Mouse (Mus musculus) ES-E14 (cell line): ENCODE results near the gene Gm11992. TPM values are rescaled to one million over a fixed set of nuclear protein-coding genes. Genes with fewer than 3 reads are reported as not detected.

Source experiments
- DNase-seq: peaks from one replicate; pipeline ENCODE4 v3.0.0-alpha.2; 2013; ENCODE audit warnings: low read depth, low spot score
- H3K27ac ChIP-seq: 2 replicates; pipeline ENCODE4 v1.5.1; 2012; ENCODE audit warnings: low read depth, mild to moderate bottlenecking, low read length, moderate library complexity, mixed read lengths; ENCODE audit not compliant: poor library complexity, insufficient read depth, severe bottlenecking
- H3K36me3 ChIP-seq: 2 replicates; pipeline ENCODE4 v1.6.1; 2012; ENCODE audit warnings: mild to moderate bottlenecking, low read length, moderate library complexity, mixed read lengths; ENCODE audit not compliant: control insufficient read depth, poor library complexity, insufficient read depth, severe bottlenecking
- H3K4me1 ChIP-seq, 2 experiments: fragments of 150-350 bp in 1 of 2; sonication (generic) in 1 of 2; 2 replicates each; pipeline ENCODE4 v1.6.1; 2012; ENCODE audit warnings: low read length in 2 of 2, mild to moderate bottlenecking in 1 of 2, mixed read lengths in 1 of 2; ENCODE audit not compliant: control insufficient read depth in 2 of 2, insufficient read depth in 2 of 2, poor library complexity in 1 of 2
- H3K4me3 ChIP-seq, 2 experiments: fragments of 150-350 bp in 1 of 2; sonication (generic) in 1 of 2; 2 replicates each; pipeline ENCODE4 v1.5.1; 2012; ENCODE audit warnings: low read length in 2 of 2, low read depth in 1 of 2, mild to moderate bottlenecking in 1 of 2, mixed read lengths in 1 of 2; ENCODE audit not compliant: insufficient read depth in 1 of 2, poor library complexity in 1 of 2, severe bottlenecking in 1 of 2
- H3K9ac ChIP-seq: 2 replicates; pipeline ENCODE4 v1.6.1; 2012; ENCODE audit warnings: low read depth, mild to moderate bottlenecking, low read length, mixed read lengths; ENCODE audit not compliant: poor library complexity, insufficient read depth, severe bottlenecking
- H3K9me3 ChIP-seq: fragments of 150-350 bp; sonication (generic); 2 replicates; pipeline ENCODE4 v1.6.1; 2012; ENCODE audit warnings: low read depth, mild to moderate bottlenecking, low read length; ENCODE audit not compliant: control insufficient read depth, insufficient read depth
- CHD2 ChIP-seq: IDR thresholded peaks from 2 replicates; pipeline ENCODE4 v1.6.1; 2014; ENCODE audit warnings: mild to moderate bottlenecking, low read depth, low read length, inconsistent platforms
- HCFC1 ChIP-seq: IDR thresholded peaks from 2 replicates; pipeline ENCODE4 v1.6.1; 2012; ENCODE audit warnings: low read length, inconsistent platforms, borderline replicate concordance; ENCODE audit not compliant: insufficient read depth
- MAFK ChIP-seq: IDR thresholded peaks from 2 replicates; pipeline ENCODE4 v1.6.1; 2014; ENCODE audit warnings: mild to moderate bottlenecking, low read depth, low read length, inconsistent platforms; ENCODE audit not compliant: insufficient read depth
- ZC3H11A ChIP-seq: IDR thresholded peaks from 2 replicates; pipeline ENCODE4 v1.6.1; 2012; ENCODE audit warnings: low read depth, mild to moderate bottlenecking, inconsistent platforms, low read length, borderline replicate concordance
- ZNF384 ChIP-seq: IDR thresholded peaks from 2 replicates; pipeline ENCODE4 v1.6.1; 2012; ENCODE audit warnings: low read depth, low read length, inconsistent platforms
- in situ Hi-C, 2 experiments: fragments of 600-800 bp; cut with MboI; formaldehyde crosslinking; loops; one replicate each; pipeline ENCODE4 v1.15.1; 2025; ENCODE audit warnings: low sequenced_read_pairs in 2 of 2, inconsistent platforms in 1 of 2; ENCODE audit not compliant: unreplicated experiment in 2 of 2
- total RNA-seq: library from RNA; depleted of rRNA; stranded (reverse); fragments of 300-350 nt; gene quantifications from 2 replicates; pipeline ENCODE4 v1.2.3, GENCODE M21; 2012

The Gm11992 gene
- total RNA-seq, 1 experiment, result 0.18 TPM

GRCm38 (mm10) chr11:9024782-9025181 lies 23.6 kb upstream of the Gm11992 start:
- TF ChIP-seq ZC3H11A (no peak), HCFC1 (no peak), CHD2 (no peak), ZNF384 (no peak), MAFK (no peak)
- no peaks in the 10 kb centered on the region for H3K4me1 ChIP-seq
- in situ Hi-C loops, result no loop called here

GRCm38 (mm10) chr11:9025211-9025610 lies 23.2 kb upstream of the Gm11992 start:
- no peak overlapping the region for H3K9ac ChIP-seq
- in situ Hi-C loops, result no loop called here
- H3K36me3 ChIP-seq, result no peaks in the 10 kb centered on the region
- no peak for DNase-seq
- TF ChIP-seq ZC3H11A (no peak), MAFK (no peak), ZNF384 (no peak), HCFC1 (no peak), CHD2 (no peak)
- H3K27ac ChIP-seq, result no peak overlapping the region
- no peaks in the 10 kb centered on the region for H3K9me3 ChIP-seq
- H3K4me3 ChIP-seq, result no peak overlapping the region
- H3K4me1 ChIP-seq, result no peaks in the 10 kb centered on the region

More at GRCm38 (mm10) chr11:9024782-9025181, 23.6 kb upstream of the Gm11992 start:
- Histone ChIP-seq H3K9me3 (no peaks in the 10 kb centered on the region), H3K36me3 (no peaks in the 10 kb centered on the region), H3K4me3 (no peak overlapping the region), H3K9ac (no peak overlapping the region), H3K27ac (no peak overlapping the region)
- no peak for DNase-seq

GRCm38 (mm10) chr11:9031530-9031929 lies 16.9 kb upstream of the Gm11992 start:
- no peak overlapping the region for H3K4me3 ChIP-seq
- no peak overlapping the region for H3K27ac ChIP-seq
- H3K4me1 ChIP-seq, result no peaks in the 10 kb centered on the region
- no peak for DNase-seq
- no peak overlapping the region for H3K9ac ChIP-seq
- in situ Hi-C loops, result no loop called here
- no peaks in the 10 kb centered on the region for H3K36me3 ChIP-seq
- H3K9me3 ChIP-seq, result no peaks in the 10 kb centered on the region
- TF ChIP-seq CHD2 (no peak), ZC3H11A (no peak), HCFC1 (no peak), ZNF384 (no peak), MAFK (no peak)

GRCm38 (mm10) chr11:9046546-9046945 lies 1.8 kb upstream of the Gm11992 start:
- TF ChIP-seq ZNF384 (no peak), HCFC1 (no peak)
- Histone ChIP-seq H3K4me3 (no peak overlapping the region), H3K27ac (no peak overlapping the region), H3K4me1 (peaks cover 0 to 5% of the 10 kb centered on the region in 2 experiments; a peak in 1 of 4 replicates), H3K36me3 (no peaks in the 10 kb centered on the region), H3K9ac (no peak overlapping the region), H3K9me3 (no peaks in the 10 kb centered on the region)
- in situ Hi-C loops, result no loop called here
- DNase-seq, result no peak

GRCm38 (mm10) chr11:9047044-9047443 lies 1.4 kb upstream of the Gm11992 start:
- Histone ChIP-seq H3K27ac (no peak overlapping the region), H3K9me3 (no peaks in the 10 kb centered on the region), H3K36me3 (no peaks in the 10 kb centered on the region), H3K4me3 (no peak overlapping the region), H3K9ac (no peak overlapping the region), H3K4me1 (peaks cover 0 to 7% of the 10 kb centered on the region in 2 experiments; a peak in 1 of 4 replicates)
- TF ChIP-seq MAFK (no peak), HCFC1 (no peak), ZNF384 (no peak), ZC3H11A (no peak), CHD2 (no peak)
- in situ Hi-C loops, result no loop called here
- no peak for DNase-seq
